Mouse (Mus musculus) heart, adult 8-10 months (tissue): Measurements from ENCODE around the gene Polr3g. TPM values are rescaled to one million over a fixed set of nuclear protein-coding genes. Genes with fewer than 3 reads are reported as not detected.
"Not testable (repeated sequence)": the region's sequence is repeated elsewhere in the genome, so short reads cannot be mapped to it uniquely, and the experiment has no call there.

ENCODE experiments used
- DNase-seq: peaks from one replicate; pipeline ENCODE4 v3.0.0; 2022; ENCODE audit warnings: low spot score
- total RNA-seq, 4 experiments: library from RNA; stranded (reverse); gene quantifications; 2 replicates each; pipeline ENCODE4 v1.2.4; 2022

The Polr3g gene
- 1 to 10 TPM; 4.3 to 5.9 (median 5.4) TPM for total RNA-seq

- peak; percentile 94 for DNase-seq
Observed at GRCm38 (mm10) chr13:81710775-81711545, at the start of gene Polr3g, which contains the start of gene Mblac2. Polr3g (minus strand) TSS chr13:81711013. Mblac2 (plus strand) TSS chr13:81711341.

GRCm38 (mm10) chr13:81760379-81760778 is 49.6 kb upstream of the Polr3g start:
- peak; percentile 20 for DNase-seq

- DNase-seq, result peak; percentile 13
Observed at GRCm38 (mm10) chr13:81757058-81757660, 46.3 kb upstream of the Polr3g start.

- DNase-seq, result no peak
Observed at GRCm38 (mm10) chr13:81755324-81755723, 44.5 kb upstream of the Polr3g start.

GRCm38 (mm10) chr13:81754878-81755277 is 44.1 kb upstream of the Polr3g start:
- no peak for DNase-seq

GRCm38 (mm10) chr13:81744092-81744396 is 33.2 kb upstream of the Polr3g start:
- no peak for DNase-seq

- no peak for DNase-seq
Observed at GRCm38 (mm10) chr13:81743391-81744091, 32.7 kb upstream of the Polr3g start.

- DNase-seq, result no peak
Observed at GRCm38 (mm10) chr13:81740898-81741297, 30.1 kb upstream of the Polr3g start.

GRCm38 (mm10) chr13:81736606-81737005 is 25.8 kb upstream of the Polr3g start:
- DNase-seq, result no peak

GRCm38 (mm10) chr13:81730362-81730761 is 19.5 kb upstream of the Polr3g start:
- DNase-seq, result no peak

- no peak for DNase-seq
Observed at GRCm38 (mm10) chr13:81729102-81729501, 18.3 kb upstream of the Polr3g start.

- not testable (repeated sequence) for DNase-seq
Observed at GRCm38 (mm10) chr13:81728141-81728540, 17.3 kb upstream of the Polr3g start.

GRCm38 (mm10) chr13:81713896-81714295 is 3.1 kb upstream of the Polr3g start:
- DNase-seq, result no peak

GRCm38 (mm10) chr13:81711546-81712371 is 946 bp upstream of the Polr3g start:
- DNase-seq, result peak; percentile 7

- no peak for DNase-seq
Observed at GRCm38 (mm10) chr13:81710266-81710665, 547 bp downstream of the Polr3g start.

- no peak for DNase-seq
Observed at GRCm38 (mm10) chr13:81709805-81710204, 1.0 kb downstream of the Polr3g start.

- DNase-seq, result no peak
Observed at GRCm38 (mm10) chr13:81706311-81706710, 4.5 kb downstream of the Polr3g start.

GRCm38 (mm10) chr13:81703621-81704020 is 7.2 kb downstream of the Polr3g start:
- DNase-seq, result no peak

GRCm38 (mm10) chr13:81703148-81703547 is 7.7 kb downstream of the Polr3g start:
- DNase-seq, result no peak

- DNase-seq, result no peak
Observed at GRCm38 (mm10) chr13:81694446-81694845, 16.4 kb downstream of the Polr3g start.

GRCm38 (mm10) chr13:81691606-81692005 is 19.2 kb downstream of the Polr3g start:
- peak; percentile 38 for DNase-seq

- DNase-seq, result peak; percentile 29
Observed at GRCm38 (mm10) chr13:81690477-81690876, 20.3 kb downstream of the Polr3g start.
